Mouse (Mus musculus) liver, embryonic 12.5 days (tissue): ENCODE measurements around the gene Inpp5f. TPM values are rescaled to one million over a fixed set of nuclear protein-coding genes. Genes with fewer than 3 reads are reported as not detected.

ENCODE experiments used
- ATAC-seq: fragments of 200-750 bp; cut with Nextera tagmentation; 2 replicates; pipeline ENCODE4 v1.8.0; 2017; ENCODE audit warnings: moderate number of reproducible peaks, mild to moderate bottlenecking, moderate library complexity
- H3K27ac ChIP-seq: fragments of 300-500 bp; sonication (generic); 2 replicates; pipeline ENCODE4 v1.5.1; 2016; ENCODE audit warnings: mild to moderate bottlenecking
- H3K27me3 ChIP-seq: fragments of 300-500 bp; sonication (generic); replicated peaks from 2 replicates; pipeline ENCODE4 v1.6.1; 2016; ENCODE audit warnings: mild to moderate bottlenecking, moderate library complexity
- H3K36me3 ChIP-seq: fragments of 300-500 bp; sonication (generic); 2 replicates; pipeline ENCODE4 v1.6.1; 2016; ENCODE audit warnings: mild to moderate bottlenecking, moderate library complexity
- H3K4me1 ChIP-seq: fragments of 300-500 bp; sonication (generic); 2 replicates; pipeline ENCODE4 v1.6.1; 2016
- H3K4me2 ChIP-seq: fragments of 300-500 bp; sonication (generic); 2 replicates; pipeline ENCODE4 v1.6.1; 2016; ENCODE audit warnings: mild to moderate bottlenecking, moderate library complexity
- H3K4me3 ChIP-seq: fragments of 300-500 bp; sonication (generic); 2 replicates; pipeline ENCODE4 v1.5.1; 2016; ENCODE audit warnings: mild to moderate bottlenecking, moderate library complexity
- H3K9ac ChIP-seq: fragments of 300-500 bp; sonication (generic); 2 replicates; pipeline ENCODE4 v1.6.1; 2016; ENCODE audit warnings: mild to moderate bottlenecking, moderate library complexity
- H3K9me3 ChIP-seq: fragments of 300-500 bp; sonication (generic); replicated peaks from 2 replicates; pipeline ENCODE4 v1.6.1; 2016; ENCODE audit warnings: mild to moderate bottlenecking, moderate library complexity
- WGBS: fragments of 180-500 bp; shearing (Covaris S2); methylation state at CpG from one replicate; pipeline ENCODE4 v1.1.7; 2016; ENCODE audit not compliant: insufficient replicate concordance; 5-methylcytosine and 5-hydroxymethylcytosine counted together
- polyA plus RNA-seq: library from polyadenylated mRNA; unstranded; fragments of >200 nt; fragmentation: Nextera tagmentation; extraction: Ambion mirVana; gene quantifications from 2 replicates; pipeline ENCODE4 v1.2.1, GENCODE M21; 2016

The Inpp5f gene
- polyA plus RNA-seq, 1 experiment from 2014 or later: 9.3 TPM

GRCm38 (mm10) chr7:128725189-128725588 is 114.1 kb downstream of the Inpp5f start:
- Histone ChIP-seq H3K4me3 (no peak overlapping the region), H3K27me3 (no peaks in the 10 kb centered on the region), H3K27ac (no peak overlapping the region), H3K36me3 (peaks cover 46% of the 10 kb centered on the region), H3K4me2 (no peak overlapping the region), H3K9me3 (no peaks in the 10 kb centered on the region), H3K9ac (no peak overlapping the region), H3K4me1 (peaks cover 46% of the 10 kb centered on the region)
- 84% methylated on average over 9 of the region's 9 CpGs for WGBS
- ATAC-seq: no peak

GRCm38 (mm10) chr7:128726999-128727398 is 115.9 kb downstream of the Inpp5f start:
- H3K36me3 ChIP-seq: peaks cover 28% of the 10 kb centered on the region
- ATAC-seq: no peak
- no peaks in the 10 kb centered on the region for H3K9me3 ChIP-seq
- no peak overlapping the region for H3K9ac ChIP-seq
- no peaks in the 10 kb centered on the region for H3K27me3 ChIP-seq
- H3K4me2 ChIP-seq: no peak overlapping the region
- WGBS: 84% methylated on average over 10 of the region's 10 CpGs
- no peak overlapping the region for H3K4me3 ChIP-seq
- H3K27ac ChIP-seq: no peak overlapping the region
- peaks cover 58% of the 10 kb centered on the region for H3K4me1 ChIP-seq

GRCm38 (mm10) chr7:128727701-128728100 is 116.6 kb downstream of the Inpp5f start:
- no peak for ATAC-seq
- Histone ChIP-seq H3K4me2 (no peak overlapping the region), H3K9me3 (no peaks in the 10 kb centered on the region), H3K9ac (no peak overlapping the region), H3K4me1 (peaks cover 62% of the 10 kb centered on the region), H3K27ac (no peak overlapping the region), H3K27me3 (no peaks in the 10 kb centered on the region), H3K4me3 (no peak overlapping the region), H3K36me3 (peaks cover 22% of the 10 kb centered on the region)
- 52% methylated on average over 5 of the region's 5 CpGs for WGBS

GRCm38 (mm10) chr7:128728738-128729137 is 117.6 kb downstream of the Inpp5f start:
- H3K4me3 ChIP-seq: no peak overlapping the region
- peaks cover 15% of the 10 kb centered on the region for H3K36me3 ChIP-seq
- H3K9me3 ChIP-seq: no peaks in the 10 kb centered on the region
- H3K27ac ChIP-seq: no peak overlapping the region
- no peak for ATAC-seq
- no peak overlapping the region for H3K4me2 ChIP-seq
- no peaks in the 10 kb centered on the region for H3K27me3 ChIP-seq
- H3K9ac ChIP-seq: no peak overlapping the region
- WGBS: 72% methylated on average over 10 of the region's 10 CpGs
- H3K4me1 ChIP-seq: peaks cover 65% of the 10 kb centered on the region

- H3K27ac ChIP-seq: no peak overlapping the region
- H3K4me3 ChIP-seq: no peak overlapping the region
- H3K9ac ChIP-seq: no peak overlapping the region
- peaks cover 56% of the 10 kb centered on the region for H3K4me1 ChIP-seq
- no peak overlapping the region for H3K4me2 ChIP-seq
- ATAC-seq: no peak
- H3K27me3 ChIP-seq: no peaks in the 10 kb centered on the region
- no peaks in the 10 kb centered on the region for H3K9me3 ChIP-seq
- WGBS: 70% methylated on average over 2 of the region's 2 CpGs
- H3K36me3 ChIP-seq: peaks cover 21% of the 10 kb centered on the region
These were observed 120.5 kb downstream of the Inpp5f start for GRCm38 (mm10) chr7:128731585-128731984.

- WGBS: 42% methylated on average over 5 of the region's 5 CpGs
- peaks cover 14% of the 10 kb centered on the region; the same call in 1 of the 2 replicates for H3K27me3 ChIP-seq
- H3K9ac ChIP-seq: no peak overlapping the region
- H3K27ac ChIP-seq: peak overlapping the region; percentile 5; the same call in 1 of the 2 replicates
- peak overlapping the region; percentile 96 for H3K4me2 ChIP-seq
- H3K4me1 ChIP-seq: peaks cover 43% of the 10 kb centered on the region
- H3K4me3 ChIP-seq: peak overlapping the region; percentile 97
- no peak for ATAC-seq
- H3K9me3 ChIP-seq: no peaks in the 10 kb centered on the region
- H3K36me3 ChIP-seq: peaks cover 15% of the 10 kb centered on the region
These were observed 126.9 kb downstream of the Inpp5f start for GRCm38 (mm10) chr7:128738041-128738440.

- peak overlapping the region; percentile 97 for H3K4me3 ChIP-seq
These were observed 128.0 kb downstream of the Inpp5f start for GRCm38 (mm10) chr7:128739116-128739461.

GRCm38 (mm10) chr7:128739462-128740277 is 128.5 kb downstream of the Inpp5f start:
- H3K4me3 ChIP-seq: peak overlapping the region; percentile 97
- peak; percentile 53 for ATAC-seq
- WGBS: under 1% methylated on average over 80 of the region's 80 CpGs
- peaks cover 14% of the 10 kb centered on the region; the same call in 1 of the 2 replicates for H3K27me3 ChIP-seq
- H3K9me3 ChIP-seq: no peaks in the 10 kb centered on the region
- H3K4me1 ChIP-seq: peaks cover 48% of the 10 kb centered on the region
- peak overlapping the region; percentile 84 for H3K27ac ChIP-seq
- peak overlapping the region; percentile 97 for H3K9ac ChIP-seq
- peaks cover 12% of the 10 kb centered on the region for H3K36me3 ChIP-seq
- H3K4me2 ChIP-seq: peak overlapping the region; percentile 96

More at GRCm38 (mm10) chr7:128739116-128739461, 128.0 kb downstream of the Inpp5f start:
- Histone ChIP-seq H3K9me3 (no peaks in the 10 kb centered on the region), H3K27me3 (peaks cover 14% of the 10 kb centered on the region; the same call in 1 of the 2 replicates), H3K4me2 (peak overlapping the region; percentile 96), H3K9ac (peak overlapping the region; percentile 97), H3K27ac (no peak overlapping the region), H3K4me1 (peaks cover 44% of the 10 kb centered on the region), H3K36me3 (peaks cover 15% of the 10 kb centered on the region)
- 2% methylated on average over 15 of the region's 15 CpGs for WGBS
- no peak for ATAC-seq

- Histone ChIP-seq H3K4me2 (peak within 1 kb of the TSS; percentile 96), H3K4me3 (peak within 1 kb of the TSS; percentile 97), H3K9me3 (no peaks in the 10 kb centered on the region), H3K27ac (peak within 1 kb of the TSS; percentile 84), H3K27me3 (peaks cover 14% of the 10 kb centered on the region; the same call in 1 of the 2 replicates), H3K4me1 (peaks cover 48% of the 10 kb centered on the region), H3K9ac (peak within 1 kb of the TSS; percentile 97), H3K36me3 (peaks cover 8% of the 10 kb centered on the region)
- WGBS: 2% methylated on average over 35 of the region's 35 CpGs
- peak; percentile 85 for ATAC-seq
These were observed 129.2 kb downstream of the Inpp5f start, which contains the start of gene Mcmbp for GRCm38 (mm10) chr7:128740334-128740733. Gene Mcmbp, minus strand, starts transcription at chr7:128740495.

GRCm38 (mm10) chr7:128743898-128744297 is 132.8 kb downstream of the Inpp5f start:
- no peak overlapping the region for H3K9ac ChIP-seq
- H3K4me2 ChIP-seq: peak overlapping the region; percentile 82
- H3K9me3 ChIP-seq: no peaks in the 10 kb centered on the region
- H3K27ac ChIP-seq: no peak overlapping the region
- no peak for ATAC-seq
- peaks cover 52% of the 10 kb centered on the region for H3K4me1 ChIP-seq
- peaks cover 14% of the 10 kb centered on the region; the same call in 1 of the 2 replicates for H3K27me3 ChIP-seq
- WGBS: 30% methylated on average over 2 of the region's 2 CpGs
- no peak overlapping the region; the same call in 1 of the 2 replicates for H3K4me3 ChIP-seq
- peaks cover 19% of the 10 kb centered on the region for H3K36me3 ChIP-seq

GRCm38 (mm10) chr7:128744684-128745485 is 133.8 kb downstream of the Inpp5f start, which contains the start of gene Sec23ip:
Gene Sec23ip, plus strand, starts transcription at chr7:128744943.
- Histone ChIP-seq H3K4me3 (peak within 1 kb of the TSS; percentile 96), H3K9ac (peak within 1 kb of the TSS; percentile 91), H3K36me3 (peaks cover 20% of the 10 kb centered on the region), H3K9me3 (no peaks in the 10 kb centered on the region), H3K27ac (peak within 1 kb of the TSS; percentile 82), H3K4me1 (peaks cover 55% of the 10 kb centered on the region), H3K4me2 (peak within 1 kb of the TSS; percentile 82), H3K27me3 (peaks cover 14% of the 10 kb centered on the region; the same call in 1 of the 2 replicates)
- peak; percentile 82 for ATAC-seq
- under 1% methylated on average over 55 of the region's 55 CpGs for WGBS
